Mouse (Mus musculus) G1E (cell line): Measurements from ENCODE around the gene Zp3. TPM values are rescaled to one million over a fixed set of nuclear protein-coding genes. Genes with fewer than 3 reads are reported as not detected.
A peak's percentile ranks its signal among the peaks of the same experiment; 100 is the strongest.

Experiments used
- ATAC-seq: 2 replicates; pipeline ENCODE4 v1.8.0; 2016; ENCODE audit warnings: mild to moderate bottlenecking; ENCODE audit not compliant: insufficient number of reproducible peaks, poor library complexity, low FRiP score, severe bottlenecking; ENCODE audit errors: extremely low read depth
- DNase-seq: peaks from one replicate; pipeline ENCODE4 v3.0.0; 2012; ENCODE audit warnings: low spot score
- H3K27me3 ChIP-seq: 2 replicates; pipeline ENCODE4 v1.6.1; 2012; ENCODE audit warnings: mild to moderate bottlenecking, low read length, inconsistent platforms; ENCODE audit not compliant: insufficient read depth
- H3K36me3 ChIP-seq: replicated peaks from 2 replicates; pipeline ENCODE3; 2012; ENCODE audit warnings: mild to moderate bottlenecking, inconsistent platforms
- H3K4me1 ChIP-seq: 2 replicates; pipeline ENCODE4 v1.6.1; 2012; ENCODE audit warnings: low read depth, low read length, inconsistent platforms, mixed read lengths; ENCODE audit not compliant: insufficient read depth
- H3K4me3 ChIP-seq: 2 replicates; pipeline ENCODE4 v1.5.1; 2012; ENCODE audit warnings: low read depth, mild to moderate bottlenecking, inconsistent platforms, low read length, moderate library complexity, mixed read lengths
- H3K9me3 ChIP-seq: replicated peaks from 2 replicates; pipeline ENCODE4 v1.6.1; 2012; ENCODE audit warnings: inconsistent platforms
- CTCF ChIP-seq: IDR thresholded peaks from 2 replicates; pipeline ENCODE4 v1.5.1; 2012; ENCODE audit warnings: low read depth, low read length, inconsistent platforms, mixed read lengths
- GATA1 ChIP-seq: IDR thresholded peaks from 2 replicates; pipeline ENCODE4 v1.6.1; 2012; ENCODE audit warnings: borderline replicate concordance, low read length, inconsistent platforms, mixed read lengths
- GATA2 ChIP-seq: IDR thresholded peaks from 2 replicates; pipeline ENCODE4 v1.6.1; 2012; ENCODE audit warnings: low read depth, low read length, inconsistent platforms, borderline replicate concordance
- POLR2AphosphoS5 ChIP-seq: IDR thresholded peaks from 2 replicates; pipeline ENCODE4 v1.6.1; 2012; ENCODE audit warnings: low read depth, low read length, inconsistent platforms; ENCODE audit not compliant: insufficient replicate concordance
- TAL1 ChIP-seq: conservative IDR thresholded peaks from 2 replicates; pipeline ENCODE4 v1.6.1; 2012; ENCODE audit warnings: low read depth, low read length, inconsistent platforms, mixed read lengths
- polyA plus RNA-seq: library from polyadenylated mRNA; stranded (reverse); fragments of >175 nt; gene quantifications from 2 replicates; pipeline ENCODE4 v1.2.3, GENCODE M21; 2012
- total RNA-seq, 2 experiments: library from RNA; stranded (forward) in 1 of 2; stranded (reverse) in 1 of 2; fragments of 200-1000 nt in 1 of 2; fragments of >200 nt in 1 of 2; fragmentation: Nextera tagmentation in 1 of 2; gene quantifications; 2 replicates each; pipeline ENCODE4 v1.2.3; 2014 to 2017

Gene Zp3
- total and polyA plus RNA-seq, 3 experiments = not detected

DNA sequence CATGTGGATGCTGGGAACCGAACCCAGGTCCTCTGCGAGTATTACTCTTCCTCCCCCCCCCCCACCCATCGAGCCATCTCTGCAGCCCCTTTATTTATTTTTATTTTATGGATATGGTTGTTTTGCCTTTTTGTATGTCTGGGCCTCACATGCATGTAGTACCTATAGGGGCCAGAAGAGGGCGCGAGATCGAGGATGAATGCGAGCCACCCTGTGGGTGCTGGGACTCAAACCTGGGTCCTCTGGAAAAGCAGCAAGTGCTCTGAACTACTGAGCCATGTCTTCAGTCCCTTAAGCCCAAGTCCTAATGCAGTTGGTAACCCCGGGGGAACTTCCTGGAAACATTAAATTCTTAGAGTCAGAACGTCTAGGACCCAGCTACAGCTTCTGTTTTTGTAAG is 13.0 kb upstream of the Zp3 start:
- no peak for ATAC-seq
- no peaks in the 10 kb centered on the region for H3K9me3 ChIP-seq
- H3K4me1 ChIP-seq = peaks cover 33% of the 10 kb centered on the region
- TF ChIP-seq TAL1 (no peak), CTCF (0 out of 2 replicates have a peak, but pooled peaks have one; percentile 13), POLR2AphosphoS5 (no peak), GATA1 (no peak)
- H3K36me3 ChIP-seq = no peaks in the 10 kb centered on the region
- no peak for DNase-seq
- no peak overlapping the region for H3K4me3 ChIP-seq
- H3K27me3 ChIP-seq = peaks cover 5% of the 10 kb centered on the region; the same call in 1 of the 2 replicates

DNA sequence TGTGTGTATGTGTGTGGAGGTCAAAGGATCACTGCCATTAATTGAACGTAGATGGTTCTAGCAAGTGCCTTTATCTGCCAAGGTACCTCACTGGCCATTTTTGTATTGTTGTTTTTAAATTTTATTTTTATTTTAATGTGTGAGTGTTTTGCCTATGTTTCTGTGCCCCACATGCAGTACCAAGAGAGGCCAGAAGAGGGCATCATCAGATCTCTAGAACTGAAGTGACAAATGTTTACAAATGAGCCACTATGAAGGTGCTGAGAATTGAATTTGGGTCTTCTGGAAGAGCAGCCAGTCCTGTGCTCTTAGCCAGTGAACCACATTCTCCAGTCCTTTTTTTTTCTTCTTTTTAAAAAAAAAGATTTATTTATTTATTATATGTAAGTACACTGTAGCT is 11.1 kb upstream of the Zp3 start:
- DNase-seq (no peak), ATAC-seq (no peak)
- TF ChIP-seq CTCF = peak; percentile 82
- no peak for TF ChIP-seq GATA1

DNA sequence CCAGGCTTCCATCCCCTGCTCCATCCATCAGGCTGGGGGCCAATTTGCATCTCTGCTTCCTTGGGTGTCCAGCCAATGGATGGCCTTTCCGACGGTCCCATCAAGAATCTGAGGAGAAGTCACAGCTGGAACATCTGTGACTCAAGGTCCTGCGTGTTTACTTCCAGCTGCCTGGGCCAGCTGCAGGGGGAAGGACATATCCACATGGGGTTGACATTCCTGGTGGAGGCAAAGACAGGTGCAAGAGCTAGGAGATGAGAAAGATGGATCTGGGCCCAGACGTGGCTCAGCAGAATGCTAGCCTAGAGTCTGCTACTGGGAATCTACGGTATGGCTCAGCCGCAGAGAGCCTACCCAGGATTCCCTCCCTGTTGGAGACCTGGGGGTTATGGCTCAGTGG is 9.7 kb upstream of the Zp3 start:
- Histone ChIP-seq H3K4me3 (no peak overlapping the region), H3K27me3 (peaks cover 20% of the 10 kb centered on the region), H3K4me1 (peaks cover 21% of the 10 kb centered on the region), H3K36me3 (no peaks in the 10 kb centered on the region), H3K9me3 (no peaks in the 10 kb centered on the region)
- DNase-seq (no peak), ATAC-seq (no peak)
- no peak for TF ChIP-seq GATA1

More for the DNA sequence above, 11.1 kb upstream of the Zp3 start:
- H3K27me3 ChIP-seq = peaks cover 14% of the 10 kb centered on the region
- no peak overlapping the region for H3K4me3 ChIP-seq
- peaks cover 20% of the 10 kb centered on the region for H3K4me1 ChIP-seq
- no peaks in the 10 kb centered on the region for H3K9me3 ChIP-seq
- H3K36me3 ChIP-seq = no peaks in the 10 kb centered on the region

DNA sequence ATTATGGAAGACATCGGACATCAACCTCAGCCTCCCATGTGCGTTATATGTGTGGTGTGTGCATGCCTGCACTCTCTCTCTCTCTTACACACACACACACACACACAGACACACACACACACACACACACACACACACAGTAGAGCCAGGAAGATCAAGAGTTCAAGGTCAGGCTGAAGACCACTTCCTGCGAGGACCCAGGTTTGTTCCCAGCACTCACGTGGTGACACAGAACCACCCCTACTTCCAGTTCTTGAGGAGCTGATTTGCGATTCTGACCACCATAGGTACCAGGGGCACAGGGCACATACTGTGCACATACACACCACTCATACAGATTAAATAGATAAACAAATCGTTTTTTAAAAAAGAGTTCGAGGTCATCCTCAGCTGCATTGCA is 8.0 kb upstream of the Zp3 start:
- TF ChIP-seq CTCF (no peak), POLR2AphosphoS5 (no peak), GATA1 (no peak)
- Histone ChIP-seq H3K27me3 (peaks cover 20% of the 10 kb centered on the region), H3K36me3 (no peaks in the 10 kb centered on the region), H3K9me3 (no peaks in the 10 kb centered on the region), H3K4me3 (no peak overlapping the region), H3K4me1 (peaks cover 21% of the 10 kb centered on the region)
- no peak for ATAC-seq
- no peak for DNase-seq

DNA sequence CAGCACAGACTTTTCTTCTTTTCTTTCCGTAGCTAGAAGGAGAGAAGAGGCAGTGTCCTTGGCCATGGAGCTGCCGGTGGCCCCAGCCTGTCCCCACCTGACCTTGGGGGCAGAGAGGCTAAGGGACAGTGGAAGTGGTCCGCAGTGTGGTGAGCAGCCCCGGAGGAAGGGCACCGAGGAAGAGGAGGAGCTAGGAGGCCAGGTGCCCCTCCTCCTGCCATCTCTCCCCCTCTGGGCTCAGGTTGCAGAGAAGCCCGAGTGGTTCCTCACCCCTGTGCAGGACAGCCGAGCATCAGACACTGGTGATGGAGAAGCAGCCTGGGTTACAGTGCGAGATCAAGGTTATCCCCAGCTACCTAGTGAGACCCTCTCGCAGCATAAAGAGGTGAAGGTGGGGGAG is 5.5 kb upstream of the Zp3 start, which contains the start of gene Ssc4d:
Gene Ssc4d, minus strand, starts transcription at position 167 of the 400 bp plus-strand sequence.
- DNase-seq (no peak), ATAC-seq (no peak)
- peaks cover 25% of the 10 kb centered on the region for H3K27me3 ChIP-seq
- no peaks in the 10 kb centered on the region for H3K36me3 ChIP-seq
- H3K4me3 ChIP-seq = no peak within 1 kb of the TSS
- H3K4me1 ChIP-seq = peaks cover 13% of the 10 kb centered on the region
- TF ChIP-seq TAL1 = no peak
- no peaks in the 10 kb centered on the region for H3K9me3 ChIP-seq

DNA sequence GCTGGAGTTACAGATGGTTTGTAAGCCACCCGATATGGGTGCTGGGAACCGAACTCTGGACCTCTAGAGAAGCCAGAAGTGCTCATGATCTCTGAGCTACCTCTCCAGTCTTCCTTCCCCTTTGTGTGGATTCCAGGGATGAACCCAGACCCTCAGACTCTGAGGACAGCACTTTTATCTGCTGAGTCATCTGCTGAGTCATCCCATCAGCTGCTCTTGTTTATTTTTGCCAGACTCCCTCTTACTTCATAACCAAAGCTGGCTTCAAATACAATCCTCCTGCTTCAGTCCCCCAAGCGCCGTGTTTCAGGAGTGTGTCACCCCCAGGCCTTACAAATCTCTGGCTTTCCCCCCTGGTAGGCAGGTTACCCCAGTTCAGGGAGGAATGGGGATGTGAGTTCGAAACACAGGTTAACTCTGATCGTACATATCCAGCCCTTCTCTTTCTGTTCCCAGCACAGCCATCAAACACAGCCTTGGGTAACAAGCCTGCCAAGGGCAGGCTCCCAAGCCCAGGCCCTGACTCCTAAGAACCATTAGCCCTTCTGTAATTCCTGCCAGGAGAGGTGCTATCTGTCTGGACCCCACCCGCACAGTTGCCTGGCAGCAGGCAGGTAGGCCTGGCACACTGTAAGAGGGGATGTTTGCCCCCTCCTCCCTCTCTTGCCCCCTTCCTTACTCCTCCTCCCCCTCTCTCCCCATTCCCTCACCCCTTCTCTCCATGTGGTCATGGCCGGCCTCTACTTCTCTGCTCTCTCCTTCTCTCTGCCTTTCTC is 3.8 kb upstream of the Zp3 start:
- Histone ChIP-seq H3K4me3 (no peak overlapping the region), H3K9me3 (no peaks in the 10 kb centered on the region), H3K36me3 (no peaks in the 10 kb centered on the region), H3K4me1 (peaks cover 13% of the 10 kb centered on the region), H3K27me3 (peaks cover 30% of the 10 kb centered on the region)
- TF ChIP-seq GATA1 (no peak), TAL1 (no peak), POLR2AphosphoS5 (no peak), CTCF (no peak), GATA2 (no peak)
- ATAC-seq (no peak), DNase-seq (no peak)

DNA sequence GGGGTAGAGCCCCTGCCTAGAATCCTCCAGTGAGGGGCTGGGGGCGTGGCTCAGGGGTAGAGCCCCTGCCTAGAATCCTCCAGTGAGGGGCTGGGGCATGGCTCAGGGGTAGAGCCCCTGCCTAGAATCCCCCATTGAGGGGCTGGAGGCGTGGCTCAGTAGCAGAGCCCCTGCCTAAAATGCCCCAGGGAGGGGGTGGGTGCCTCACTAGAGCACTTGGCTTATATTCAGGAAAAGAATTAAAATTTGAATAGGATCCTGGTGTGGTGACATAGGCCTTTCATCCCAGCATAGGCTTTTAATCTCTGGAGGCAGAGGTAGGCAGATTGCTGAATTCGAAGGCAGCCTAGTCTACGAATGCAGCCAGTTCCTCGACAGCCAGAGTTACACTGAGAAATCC is 518 bp upstream of the Zp3 start:
- no peak for DNase-seq

More for the DNA sequence above, 518 bp upstream of the Zp3 start:
- Histone ChIP-seq H3K27me3 (peaks cover 27% of the 10 kb centered on the region), H3K4me1 (peaks cover 10% of the 10 kb centered on the region), H3K9me3 (no peaks in the 10 kb centered on the region), H3K4me3 (no peak overlapping the region), H3K36me3 (no peaks in the 10 kb centered on the region)
- no peak for ATAC-seq
- TF ChIP-seq TAL1 (no peak), CTCF (no peak), GATA1 (no peak), POLR2AphosphoS5 (no peak), GATA2 (no peak)
